Mouse (Mus musculus) small intestine, adult 2 months (tissue): Measurements from ENCODE around the gene Dab2.

Experiments used
- CTCF ChIP-seq: fragments of 200-500 bp; IDR thresholded peaks from 2 replicates; pipeline ENCODE4 v1.5.1; 2012; ENCODE audit warnings: low read depth, mild to moderate bottlenecking, control low read depth, inconsistent platforms, low read length, moderate library complexity, mixed read lengths; ENCODE audit not compliant: insufficient replicate concordance, insufficient read length; ENCODE audit errors: extremely low read depth
- POLR2A ChIP-seq: fragments of 200-500 bp; IDR thresholded peaks from 2 replicates; pipeline ENCODE4 v1.6.1; 2012; ENCODE audit warnings: low read depth, mild to moderate bottlenecking, control low read depth, inconsistent platforms, low read length, moderate library complexity

GRCm38 (mm10) chr15:6371486-6371885 lies 71.9 kb downstream of the Dab2 start:
- TF ChIP-seq POLR2A, result no peak
- no peak for TF ChIP-seq CTCF
